Mouse (Mus musculus) cerebellum, adult 2 months (tissue): ENCODE measurements around the gene Trf.

Source experiments
- CTCF ChIP-seq: fragments of 200-500 bp; IDR thresholded peaks from 2 replicates; pipeline ENCODE4 v1.5.1; 2011; ENCODE audit warnings: low read depth, mild to moderate bottlenecking, control low read depth, low read length, moderate library complexity, borderline replicate concordance; ENCODE audit not compliant: insufficient read depth
- POLR2A ChIP-seq: fragments of 200-500 bp; IDR thresholded peaks from 2 replicates; pipeline ENCODE4 v1.6.1; 2011; ENCODE audit warnings: low read length, control low read depth, borderline replicate concordance; ENCODE audit not compliant: insufficient read depth

DNA sequence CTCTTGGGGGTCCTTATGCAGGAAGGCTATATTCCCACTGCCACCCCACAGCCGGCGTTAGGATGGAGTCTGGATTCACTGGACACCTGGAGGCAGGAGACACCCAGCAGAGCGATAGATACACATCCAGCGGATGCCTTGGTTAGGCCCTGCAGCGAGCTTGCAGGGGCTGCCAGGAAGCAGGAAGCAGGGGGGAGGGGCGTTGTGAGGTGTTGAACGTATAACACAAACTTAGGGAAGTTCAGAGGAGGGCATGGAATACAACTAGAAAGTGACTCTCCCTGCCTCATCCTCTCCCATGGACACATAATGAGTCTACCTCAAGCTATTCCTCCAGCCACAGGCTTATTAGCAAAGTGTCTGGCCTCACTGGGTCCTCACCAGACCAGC is 2.8 kb upstream of the Trf start:
- TF ChIP-seq POLR2A: no peak
- no peak for TF ChIP-seq CTCF
